Mouse (Mus musculus) v-Abl transformed pro-B cells (cell line): Measurements from ENCODE around the gene Avp.

Source experiments
- in situ Hi-C, 2 experiments: fragments of 400-800 bp; cut with MboI; formaldehyde crosslinking; loops; one replicate each; pipeline ENCODE4 v1.15.1; 2025; ENCODE audit not compliant: unreplicated experiment in 2 of 2

Avp gene

DNA sequence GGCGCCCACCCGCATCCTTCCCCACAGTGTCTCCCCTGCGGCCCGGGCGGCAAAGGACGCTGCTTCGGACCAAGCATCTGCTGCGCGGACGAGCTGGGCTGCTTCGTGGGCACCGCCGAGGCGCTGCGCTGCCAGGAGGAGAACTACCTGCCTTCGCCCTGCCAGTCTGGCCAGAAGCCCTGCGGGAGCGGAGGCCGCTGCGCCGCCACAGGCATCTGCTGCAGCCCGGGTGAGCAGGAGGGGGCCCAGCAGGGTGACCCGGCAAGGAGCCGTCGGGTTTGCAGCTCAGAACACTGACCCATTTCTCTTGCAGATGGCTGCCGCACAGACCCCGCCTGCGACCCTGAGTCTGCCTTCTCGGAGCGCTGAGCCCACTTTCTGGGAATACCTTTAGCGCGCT lies 5.8 kb downstream of the Avp start:
- in situ Hi-C loops = loop anchor here (5.0 to 10.0 kb wide), 3 partner anchors 186 to 378 kb away; no protein-coding TSS in a partner anchor

DNA sequence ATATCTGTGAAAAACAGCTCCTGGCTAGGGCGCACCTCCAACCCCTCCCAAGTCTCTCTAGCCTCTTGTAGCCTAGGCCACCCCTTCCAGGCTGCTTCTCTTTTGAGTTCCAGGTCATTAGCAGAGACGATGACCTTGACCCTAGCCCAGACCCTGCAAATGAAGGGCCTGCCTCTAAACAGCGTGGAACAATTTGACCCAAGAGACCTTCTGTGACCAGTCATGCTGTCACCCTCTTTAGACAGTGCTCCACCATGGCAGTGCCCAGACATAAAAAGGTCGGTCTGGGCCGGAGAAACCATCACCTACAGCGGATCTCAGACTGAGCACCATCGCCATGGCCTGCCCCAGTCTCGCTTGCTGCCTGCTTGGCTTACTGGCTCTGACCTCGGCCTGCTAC lies 6.5 kb downstream of the Avp start, which contains the start of gene Oxt:
Oxt (plus strand) TSS at position 301 of the 400 bp plus-strand sequence.
- in situ Hi-C loops = loop anchor here (5.0 to 10.0 kb wide), 3 partner anchors 186 to 379 kb away; no protein-coding TSS in a partner anchor

DNA sequence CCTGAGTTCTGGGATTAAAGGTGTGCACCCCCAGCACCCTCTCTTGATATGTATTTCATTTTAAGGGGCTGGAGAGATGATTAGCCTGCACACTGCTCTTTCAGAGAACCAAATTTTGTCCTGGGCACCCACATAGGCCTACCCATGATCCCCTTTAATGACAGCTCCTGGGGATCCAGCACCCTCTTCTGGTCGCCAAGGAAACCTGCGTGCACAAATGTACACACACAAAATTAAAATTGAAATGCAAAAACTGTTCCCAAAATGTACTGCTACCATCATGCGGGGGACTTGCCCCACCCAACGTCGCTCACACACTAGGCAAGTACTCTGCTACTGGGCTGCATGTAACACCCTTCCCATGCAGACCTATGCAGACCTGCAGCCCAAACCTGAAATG lies 7.4 kb downstream of the Avp start:
- in situ Hi-C loops = loop anchor here (5.0 to 10.0 kb wide), 4 partner anchors 187 to 380 kb away; no protein-coding TSS in a partner anchor

DNA sequence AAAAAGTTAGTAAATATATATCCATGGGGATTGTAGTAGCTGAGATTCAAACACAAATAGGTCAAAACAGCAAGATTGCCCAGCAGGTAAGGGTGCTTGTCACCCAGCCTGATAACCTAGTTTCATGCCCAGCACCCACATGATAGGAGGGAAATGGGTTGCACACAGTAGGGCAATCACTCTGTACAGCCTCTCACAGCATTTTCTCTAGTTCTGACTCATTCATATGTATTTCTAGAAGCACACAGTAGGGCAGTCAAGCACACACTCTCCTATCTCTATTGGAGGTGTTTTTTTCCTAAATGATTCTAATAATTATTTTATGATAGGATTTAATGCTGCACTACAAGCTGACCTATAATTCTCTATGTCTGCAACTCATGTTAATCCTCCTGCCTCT lies 12.4 kb downstream of the Avp start:
- in situ Hi-C loops = loop anchor here (5.0 to 10.0 kb wide), 3 partner anchors 278 to 385 kb away; no protein-coding TSS in a partner anchor

DNA sequence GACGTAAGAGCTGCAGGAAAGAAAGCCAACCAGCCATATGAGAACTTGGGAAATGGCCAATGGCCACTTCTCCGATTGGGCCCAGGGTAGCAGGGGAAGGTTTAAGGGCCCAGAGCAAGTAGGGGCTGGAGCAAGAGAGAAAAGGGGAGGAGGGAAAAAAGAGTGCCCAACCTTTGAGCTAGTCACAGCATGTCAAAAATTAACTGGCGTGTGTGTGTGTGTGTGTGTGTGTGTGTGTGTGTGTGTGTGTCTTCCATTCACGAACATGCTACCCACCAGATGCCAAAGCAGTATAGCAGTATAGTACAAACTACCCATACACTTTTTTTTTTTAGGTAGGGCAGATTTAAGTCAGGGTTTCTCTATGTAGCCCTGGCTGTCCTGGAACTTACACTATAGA lies 13.4 kb downstream of the Avp start:
- in situ Hi-C loops = loop anchor here in 1 of 2 experiments (5.0 kb wide), 1 partner anchor 282 kb away; no protein-coding TSS in a partner anchor

DNA sequence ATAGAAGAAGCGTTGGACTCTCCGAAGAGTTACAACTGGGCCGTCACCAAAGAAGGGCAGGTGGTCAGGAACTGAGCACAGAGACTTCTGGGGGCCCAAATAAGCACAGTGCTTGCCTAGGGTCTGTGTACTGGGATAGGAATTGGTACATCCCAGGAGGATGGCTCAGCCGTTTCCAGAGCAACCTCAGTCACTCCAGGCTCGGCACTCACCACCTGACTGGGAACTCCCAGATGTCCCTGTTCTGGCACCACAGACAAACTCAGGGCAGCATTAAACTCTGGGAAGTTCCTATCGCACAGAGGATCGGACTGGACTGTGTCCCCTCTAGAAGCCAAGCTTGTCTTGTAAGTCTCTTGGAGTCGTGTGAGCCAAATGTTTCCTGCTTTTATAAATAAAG lies 17.4 kb downstream of the Avp start:
- in situ Hi-C loops = loop anchor here (5.0 kb wide), 2 partner anchors 118 to 278 kb away; no protein-coding TSS in a partner anchor

DNA sequence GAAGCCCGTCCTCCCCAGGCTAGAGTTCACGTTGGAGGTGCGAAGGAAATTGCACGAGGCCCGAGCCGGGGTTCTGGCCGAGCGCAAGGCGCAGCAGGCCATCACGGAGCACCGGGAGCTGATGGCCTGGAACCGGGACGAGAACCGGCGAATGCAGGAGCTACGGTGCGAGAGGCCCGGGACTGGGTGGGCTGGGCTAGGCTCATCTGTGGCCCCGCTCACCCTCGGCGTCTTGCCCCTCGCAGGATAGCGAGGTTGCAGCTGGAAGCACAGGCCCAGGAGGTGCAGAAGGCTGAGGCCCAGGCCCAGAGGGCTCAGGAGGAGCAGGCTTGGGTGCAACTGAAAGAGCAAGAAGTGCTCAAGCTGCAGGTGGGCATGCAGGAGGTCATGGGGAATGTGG lies 18.3 kb downstream of the Avp start:
- in situ Hi-C loops = loop anchor here in 1 of 2 experiments (5.0 kb wide), 1 partner anchor 117 kb away; no protein-coding TSS in a partner anchor

DNA sequence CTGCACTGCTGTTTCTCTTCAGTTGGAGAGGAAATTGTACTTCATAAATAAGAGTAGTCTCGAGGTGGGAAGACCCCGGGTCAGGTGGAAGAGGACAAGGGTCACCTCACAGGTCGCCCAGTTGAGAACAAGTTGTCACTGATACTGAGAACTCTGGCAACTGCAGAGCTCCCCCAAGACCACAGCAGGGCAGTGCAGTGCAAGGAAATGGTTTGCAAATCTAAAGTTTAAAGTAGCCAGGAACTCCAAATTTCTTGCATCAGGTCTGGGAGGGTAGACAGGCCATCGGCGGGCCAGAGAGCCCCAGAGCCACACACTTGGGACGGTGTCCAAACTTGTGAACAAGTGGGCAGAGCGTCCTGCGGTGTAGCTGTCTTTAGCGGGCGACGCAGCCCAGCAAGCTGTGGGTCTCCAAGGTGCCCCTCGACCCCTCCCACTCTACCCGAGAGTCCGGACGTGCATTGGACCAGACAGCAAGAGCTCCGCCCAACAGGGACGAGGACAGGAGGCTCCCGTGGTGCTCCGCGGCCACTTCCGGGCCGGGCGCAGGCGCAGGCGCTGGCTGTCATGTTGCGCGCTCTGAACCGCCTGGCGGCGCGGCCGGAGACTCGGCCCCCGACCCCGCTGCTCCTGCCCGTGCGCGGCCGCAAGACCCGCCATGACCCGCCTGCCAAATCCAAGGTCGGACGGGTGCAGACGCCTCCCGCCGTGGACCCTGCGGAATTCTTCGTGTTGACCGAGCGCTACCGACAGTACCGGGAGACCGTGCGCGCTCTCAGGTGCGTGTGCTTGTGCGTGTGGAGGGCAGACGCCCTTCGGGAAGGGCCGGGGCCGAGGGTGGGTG lies 18.9 kb downstream of the Avp start, which contains the start of gene Mrps26:
Mrps26 (plus strand) TSS at position 531 of the 844 bp plus-strand sequence.
- in situ Hi-C loops = loop anchor here in 1 of 2 experiments (5.0 kb wide), 1 partner anchor 116 kb away; no protein-coding TSS in a partner anchor

DNA sequence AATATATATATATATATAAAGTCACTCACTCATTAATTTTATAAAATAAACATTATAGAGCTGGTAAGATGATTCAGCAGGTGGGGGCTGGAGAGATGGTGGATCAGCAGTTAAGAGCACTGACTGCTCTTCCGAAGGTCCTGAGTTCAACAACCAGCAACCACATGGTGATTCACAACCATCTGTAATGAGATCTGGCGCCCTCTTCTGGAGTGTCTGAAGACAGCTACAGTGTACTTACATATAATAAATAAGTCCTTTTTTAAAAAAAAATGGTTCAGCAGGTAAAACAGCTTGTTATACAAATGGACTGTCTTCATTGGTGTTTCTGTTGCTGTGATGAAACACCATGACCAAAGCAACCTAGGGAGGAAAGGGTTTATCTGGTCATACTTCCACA lies 24.3 kb downstream of the Avp start:
- in situ Hi-C loops = loop anchor here in 1 of 2 experiments (5.0 kb wide), 1 partner anchor 111 kb away; no protein-coding TSS in a partner anchor

DNA sequence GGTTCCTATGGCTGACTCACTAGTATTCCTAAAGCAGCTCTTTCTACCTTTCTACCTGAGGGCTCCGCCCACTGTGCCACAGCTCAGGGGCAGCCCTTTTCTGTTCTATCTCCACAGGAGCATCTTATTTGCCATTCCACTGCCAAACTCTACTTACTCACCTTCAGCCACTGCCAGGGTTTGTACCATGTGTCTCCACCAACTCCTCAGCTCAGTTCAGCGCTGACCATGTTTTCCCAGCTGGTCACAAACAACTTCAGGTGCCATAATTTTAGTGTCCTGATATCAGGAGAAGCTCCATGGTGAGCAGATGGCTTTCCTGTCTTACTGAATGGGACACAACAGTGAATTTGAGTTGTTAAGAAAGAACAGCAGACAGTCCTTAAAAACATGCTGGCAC lies 24.9 kb downstream of the Avp start:
- in situ Hi-C loops = loop anchor here in 1 of 2 experiments (5.0 kb wide), 1 partner anchor 110 kb away; no protein-coding TSS in a partner anchor

DNA sequence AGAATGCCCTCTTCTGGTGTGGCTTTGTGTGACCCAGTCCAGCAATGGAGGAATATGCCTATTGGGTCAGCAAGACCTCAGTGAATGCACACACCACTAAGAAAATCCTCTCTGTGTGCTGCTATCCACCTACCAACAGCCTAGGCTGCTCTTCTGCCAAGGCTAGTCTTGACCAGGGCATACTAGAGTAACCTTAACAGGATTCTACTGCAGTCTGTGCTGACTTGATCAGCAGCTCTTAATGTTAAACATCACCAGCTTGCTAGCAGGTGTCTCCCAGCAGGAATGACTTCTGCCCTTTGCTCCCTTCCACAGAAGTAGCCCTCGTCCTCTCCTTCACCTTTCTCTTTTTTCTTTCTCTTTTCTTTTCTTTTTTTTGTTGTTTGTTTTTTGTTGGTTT lies 26.1 kb downstream of the Avp start:
- in situ Hi-C loops = loop anchor here in 1 of 2 experiments (5.0 kb wide), 1 partner anchor 109 kb away; no protein-coding TSS in a partner anchor

DNA sequence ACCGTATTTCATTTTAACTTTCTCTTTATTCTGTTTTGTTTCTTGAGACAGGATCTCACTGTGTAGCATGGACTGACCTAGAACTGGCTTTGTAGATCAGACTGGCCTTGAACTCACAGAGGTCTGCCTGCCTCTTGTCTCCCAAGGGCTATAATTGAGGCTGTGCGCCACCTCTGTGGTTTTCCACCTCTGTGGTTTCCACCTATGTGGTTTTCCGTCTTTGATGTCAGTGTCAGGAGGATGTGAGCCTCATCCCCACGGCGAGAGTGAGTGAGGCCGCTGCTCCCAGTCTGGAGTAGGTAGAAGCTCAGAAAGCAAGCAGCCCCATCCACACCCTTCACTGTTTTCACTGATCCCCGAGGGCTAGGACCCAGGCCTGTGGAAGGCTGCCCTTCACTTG lies 27.5 kb downstream of the Avp start:
- in situ Hi-C loops = loop anchor here in 1 of 2 experiments (5.0 kb wide), 1 partner anchor 108 kb away; no protein-coding TSS in a partner anchor

DNA sequence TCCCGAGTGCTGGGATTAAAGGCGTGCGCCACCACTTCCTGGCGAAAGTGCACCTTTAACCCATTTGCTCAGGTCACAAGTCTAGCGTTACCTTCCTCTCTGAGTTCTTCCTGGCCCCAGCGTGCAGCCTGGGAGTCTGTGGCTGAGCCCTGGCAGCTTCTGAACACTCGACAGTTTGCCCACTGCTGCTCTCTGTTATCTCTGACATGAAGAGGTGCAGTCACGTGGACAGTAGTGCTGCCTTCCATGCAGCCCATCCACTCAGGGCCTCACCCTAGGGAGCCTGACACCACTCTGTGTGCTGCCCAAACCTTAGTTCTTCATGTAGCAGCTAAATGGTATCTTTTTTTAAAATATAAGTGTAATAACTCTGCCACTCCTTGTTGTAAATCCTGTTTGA lies 35.4 kb downstream of the Avp start:
- in situ Hi-C loops = no loop called here

DNA sequence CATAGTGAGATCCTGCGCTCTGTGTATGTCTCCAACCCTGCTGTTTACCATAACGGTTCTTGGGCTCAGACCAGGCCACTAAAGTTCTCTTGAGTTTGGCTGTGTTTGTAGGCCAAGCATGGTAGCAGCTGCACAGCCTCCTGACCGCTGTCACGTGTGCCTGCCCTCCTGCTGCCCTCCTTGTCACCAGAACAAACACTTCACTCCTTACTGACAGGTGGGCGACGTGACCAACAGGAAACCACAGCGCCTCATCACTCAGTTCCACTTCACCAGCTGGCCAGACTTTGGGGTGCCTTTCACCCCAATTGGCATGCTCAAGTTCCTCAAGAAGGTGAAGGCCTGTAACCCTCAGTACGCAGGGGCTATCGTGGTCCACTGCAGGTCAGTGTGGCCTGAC lies 42.1 kb downstream of the Avp start:
- in situ Hi-C loops = no loop called here

DNA sequence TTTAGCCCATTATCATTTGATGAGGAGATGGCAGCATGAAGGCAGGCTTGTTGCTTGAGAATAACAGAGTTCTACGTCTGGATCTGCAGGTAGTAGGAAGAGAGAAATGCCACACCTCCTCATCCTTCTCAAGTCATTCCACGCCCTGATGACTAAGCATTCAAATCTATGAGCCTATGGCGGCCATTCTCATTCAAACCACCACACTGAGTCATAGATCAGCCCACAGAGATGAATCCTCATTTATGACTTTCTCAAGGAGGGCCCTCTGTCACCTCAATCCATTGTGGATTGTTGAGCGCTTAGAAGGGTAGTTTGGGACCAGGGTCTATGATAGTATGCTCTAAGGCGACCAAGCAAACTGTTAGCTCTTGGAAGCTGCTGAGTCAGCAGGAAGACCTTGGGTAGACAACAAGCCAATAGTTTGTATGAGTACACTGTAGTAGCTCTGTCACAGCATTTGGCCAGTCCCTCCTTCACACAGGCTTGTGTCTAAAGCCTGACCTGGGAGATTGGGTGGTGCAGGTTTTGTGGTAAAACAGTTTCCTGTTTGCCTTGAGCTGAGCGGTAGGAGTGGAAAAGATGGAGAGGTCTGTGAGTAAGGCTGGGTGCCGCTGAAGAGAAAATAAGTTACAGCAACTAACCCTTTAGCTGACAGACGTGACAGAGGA lies 43.3 kb downstream of the Avp start:
- in situ Hi-C loops = no loop called here

DNA sequence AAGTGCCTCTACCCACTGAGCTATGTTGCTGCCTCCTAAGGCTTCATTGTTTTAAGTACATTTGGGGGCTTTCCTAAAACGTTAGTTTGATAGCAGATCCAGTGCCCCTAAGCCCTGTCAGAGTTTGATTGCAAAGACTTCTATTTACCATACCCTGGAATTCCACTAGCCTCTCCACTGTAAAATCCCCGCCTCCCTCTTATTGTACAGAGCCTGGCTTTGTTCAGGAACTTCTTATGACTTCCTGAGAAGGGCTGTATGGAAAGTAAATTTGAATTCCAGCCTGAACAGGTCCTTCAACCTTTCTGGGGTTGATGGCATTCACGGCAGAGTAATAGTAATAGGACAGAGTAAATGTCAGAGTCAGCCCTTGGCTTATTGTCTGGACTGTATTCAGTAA lies 45.5 kb downstream of the Avp start:
- in situ Hi-C loops = no loop called here

DNA sequence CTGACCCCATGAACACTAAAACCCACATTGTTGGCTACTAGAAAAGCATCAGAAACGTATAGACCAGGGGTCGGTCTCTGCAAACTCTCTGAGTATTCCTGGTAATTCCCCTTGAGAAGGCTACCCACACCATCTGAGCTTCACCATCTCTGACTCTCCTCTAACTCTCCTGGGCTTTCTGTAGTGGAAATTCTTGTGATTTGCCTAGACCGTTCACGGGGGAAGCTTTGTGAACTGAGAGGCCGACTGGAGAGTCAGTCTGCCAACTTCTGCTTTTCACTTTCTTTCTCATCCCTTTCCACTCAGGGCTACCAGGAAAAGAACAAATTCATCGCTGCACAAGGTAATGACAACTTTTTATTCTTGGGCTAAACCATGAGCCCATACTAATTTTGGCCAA lies 47.3 kb downstream of the Avp start:
- in situ Hi-C loops = no loop called here

DNA sequence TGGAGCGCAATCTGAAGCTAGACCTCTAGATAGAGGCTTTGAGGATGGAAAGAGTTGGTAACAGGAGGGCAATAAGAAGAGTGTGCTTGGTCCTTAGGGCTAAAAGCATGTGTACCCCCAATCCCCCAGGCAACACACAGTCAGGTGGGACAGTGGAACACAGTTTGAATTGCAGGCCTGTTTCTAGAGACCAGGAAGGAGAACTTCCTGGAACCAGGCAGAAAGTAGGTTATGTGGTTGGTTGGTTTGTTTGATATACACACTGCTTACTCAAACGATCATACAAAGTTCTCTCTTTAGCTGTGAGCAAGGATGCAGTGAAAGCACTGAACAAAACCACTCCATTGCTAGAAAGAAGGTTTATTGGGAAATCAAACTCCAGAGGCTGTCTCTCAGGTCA lies 50.2 kb downstream of the Avp start:
- in situ Hi-C loops = no loop called here
